In the genomic region with DNA sequence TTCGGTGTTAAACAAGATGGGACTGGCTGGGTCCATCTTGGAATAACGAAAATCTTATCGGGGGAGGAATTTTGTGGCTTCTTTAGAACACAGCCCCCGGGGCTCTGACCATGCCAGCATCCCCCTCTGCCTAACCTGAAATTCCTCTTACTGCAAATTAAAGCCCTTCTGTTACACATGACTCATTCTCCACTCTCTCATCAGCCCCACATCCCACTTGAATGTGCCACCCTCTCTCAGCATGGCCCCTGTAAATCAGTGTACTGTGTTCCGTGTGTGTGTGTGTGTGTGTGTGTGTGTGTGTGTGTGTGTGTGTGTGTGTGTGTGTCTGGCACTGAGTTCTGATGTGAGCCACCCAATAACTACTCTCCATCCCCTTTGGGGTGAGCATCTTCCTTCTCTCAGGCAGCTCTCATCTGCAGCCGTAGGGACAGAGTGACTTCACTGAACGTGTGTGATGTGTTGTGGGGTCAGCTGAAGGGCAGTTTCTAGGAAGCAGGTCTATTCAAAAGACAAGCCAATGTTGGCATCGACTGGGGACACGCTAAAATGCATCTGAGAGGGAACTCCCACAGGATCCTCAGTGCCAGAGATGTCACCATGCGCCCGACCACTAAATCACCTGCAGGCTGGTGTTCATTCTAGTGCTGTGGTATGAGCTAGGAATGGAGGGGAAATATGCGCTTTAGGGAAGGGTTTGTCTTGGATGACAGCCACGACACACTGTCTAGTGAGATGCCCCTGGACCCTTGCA, we compare ENCODE assay signal across 26 mouse cellular contexts. TPM values are rescaled to one million over a fixed set of nuclear protein-coding genes. Genes with fewer than 3 reads are reported as not detected.
DNase-seq lines count a peak whose midpoint lies in the region; ATAC-seq lines count a peak whose summit lies in the region.
"Had no signal": no experiment of that assay in that cellular context is flagged by ENCODE, and none has a peak within 500 bp of the region (broad histone marks: within the 10 kb centered on the region; RNA-seq: fewer than 3 reads in every experiment).

No protein-coding gene starts in this region.

- peaks cover 51% of the 10 kb centered on the region for H3K4me1 ChIP-seq in liver, embryonic 13.5 days (replicated peaks)
- peaks cover 13% of the 10 kb centered on the region for H3K4me1 ChIP-seq in liver, embryonic 11.5 days (replicated peaks; ENCODE audit: control insufficient read depth, insufficient read depth, low read length)
- H3K4me1 ChIP-seq in neural tube, embryonic 11.5 days (ENCODE audit: control insufficient read depth, insufficient read depth, low read length): peaks cover 17% of the 10 kb centered on the region; the same call in 1 of the 2 replicates
- 0 out of 2 replicates have a peak, but pooled peaks cover 3% of the 10 kb centered on the region for H3K4me1 ChIP-seq in neural tube, embryonic 14.5 days (ENCODE audit: control insufficient read depth, insufficient read depth, low read length)

- H3K9ac ChIP-seq in liver, embryonic 13.5 days: peak overlapping the region; percentile 26; the same call in 1 of the 2 replicates
- no peak overlapping the region for H3K9ac ChIP-seq in liver, embryonic 11.5 days (ENCODE audit: low read depth, low read length)
- H3K9ac ChIP-seq in neural tube, embryonic 11.5 days (ENCODE audit: low read length): no peak overlapping the region
- H3K9ac ChIP-seq in neural tube, embryonic 14.5 days (replicated peaks; ENCODE audit: low read depth, low read length): no peak overlapping the region
- H3K9ac ChIP-seq: embryonic facial prominence, embryonic 13.5 days; forebrain, embryonic 15.5 days; heart, embryonic 15.5 days; hindbrain, embryonic 12.5 days; limb, embryonic 12.5 days; liver, embryonic 14.5 days; stomach, embryonic 15.5 days had no signal

- 76% methylated on average over 13 of the region's 13 CpGs for WGBS in liver, embryonic 13.5 days (ENCODE audit: insufficient replicate concordance)
- 82% methylated on average over 13 of the region's 13 CpGs for WGBS in liver, embryonic 11.5 days
- 65% methylated on average over 13 of the region's 13 CpGs for WGBS in neural tube, embryonic 11.5 days
- 58% methylated on average over 13 of the region's 13 CpGs for WGBS in neural tube, embryonic 14.5 days

- DNase-seq in heart, adult 11 months: peak; percentile 66
- no peak for DNase-seq in heart, adult 9 months (ENCODE audit: low spot score in 2 of 2)
- no peak for DNase-seq in liver, embryonic 13.5 days
- DNase-seq in liver, embryonic 11.5 days (ENCODE audit: low spot score): no peak
- DNase-seq in neural tube, embryonic 11.5 days (ENCODE audit: low spot score): no peak
- no peak for DNase-seq in neural tube, embryonic 10.5 days (ENCODE audit: extremely low spot score, low spot score)
- DNase-seq in lung, adult 18-20 months: no peak
- DNase-seq: adrenal gland, postnatal 14 days; cerebellum, adult 11-12 months; cerebellum, postnatal 10 days; kidney, adult 9 months; kidney, postnatal 10 days; lung, postnatal 4 days; right cerebral cortex, postnatal 25 days had no signal

- no peaks in the 10 kb centered on the region for H3K9me3 ChIP-seq in liver, embryonic 13.5 days (replicated peaks)
- H3K9me3 ChIP-seq in liver, embryonic 11.5 days (ENCODE audit: control insufficient read depth, low read length): no peaks in the 10 kb centered on the region
- no peaks in the 10 kb centered on the region for H3K9me3 ChIP-seq in neural tube, embryonic 11.5 days (ENCODE audit: control insufficient read depth, low read length)
- H3K9me3 ChIP-seq in neural tube, embryonic 14.5 days (ENCODE audit: control insufficient read depth, low read length): no peaks in the 10 kb centered on the region
- H3K9me3 ChIP-seq: embryonic facial prominence, embryonic 13.5 days; forebrain, embryonic 10.5 days; forebrain, embryonic 15.5 days; G1E; heart, embryonic 15.5 days; hindbrain, embryonic 12.5 days; limb, embryonic 12.5 days; megakaryocyte, embryonic 14.5 days; stomach, embryonic 15.5 days had no signal

- no peaks in the 10 kb centered on the region for H3K36me3 ChIP-seq in liver, embryonic 13.5 days
- no peaks in the 10 kb centered on the region for H3K36me3 ChIP-seq in liver, embryonic 11.5 days (ENCODE audit: control insufficient read depth, insufficient read depth, low read length)
- H3K36me3 ChIP-seq in neural tube, embryonic 11.5 days (ENCODE audit: control insufficient read depth, insufficient read depth, low read length): no peaks in the 10 kb centered on the region
- H3K36me3 ChIP-seq in neural tube, embryonic 14.5 days (ENCODE audit: control insufficient read depth, insufficient read depth, low read length): no peaks in the 10 kb centered on the region
- H3K36me3 ChIP-seq: embryonic facial prominence, embryonic 13.5 days; forebrain, embryonic 10.5 days; forebrain, embryonic 15.5 days; G1E; heart, embryonic 15.5 days; hindbrain, embryonic 12.5 days; limb, embryonic 12.5 days; stomach, embryonic 15.5 days had no signal

- no peak for ATAC-seq in liver, embryonic 13.5 days (ENCODE audit: low read depth)
- no peak for ATAC-seq in liver, embryonic 11.5 days (replicated peaks; ENCODE audit: low FRiP score)
- ATAC-seq in neural tube, embryonic 11.5 days (ENCODE audit: insufficient read depth, low FRiP score, low TSS enrichment): peak; percentile 22; the same call in 1 of the 2 replicates
- ATAC-seq in neural tube, embryonic 14.5 days (ENCODE audit: low read depth): peak; percentile 36; the same call in 1 of the 2 replicates
- ATAC-seq: forebrain, embryonic 15.5 days; intestine, postnatal 0 days had no signal

- H3K4me3 ChIP-seq in liver, embryonic 13.5 days (replicated peaks): no peak overlapping the region
- no peak overlapping the region for H3K4me3 ChIP-seq in liver, embryonic 11.5 days (ENCODE audit: low read depth, low read length)
- no peak overlapping the region for H3K4me3 ChIP-seq in neural tube, embryonic 11.5 days (ENCODE audit: low read depth, low read length)
- no peak overlapping the region for H3K4me3 ChIP-seq in neural tube, embryonic 14.5 days (ENCODE audit: low read depth, low read length)
- H3K4me3 ChIP-seq: embryonic facial prominence, embryonic 13.5 days; forebrain, embryonic 10.5 days; forebrain, embryonic 15.5 days; heart, embryonic 15.5 days; hindbrain, embryonic 12.5 days; limb, embryonic 12.5 days; megakaryocyte, embryonic 14.5 days; stomach, embryonic 15.5 days had no signal

- peak overlapping the region; percentile 87 for H3K27ac ChIP-seq in liver, embryonic 13.5 days
- H3K27ac ChIP-seq in liver, embryonic 11.5 days (ENCODE audit: low read depth, low read length): no peak overlapping the region
- no peak overlapping the region for H3K27ac ChIP-seq in neural tube, embryonic 11.5 days (ENCODE audit: low read depth, low read length)
- no peak overlapping the region for H3K27ac ChIP-seq in neural tube, embryonic 14.5 days (ENCODE audit: low read depth, low read length)
- H3K27ac ChIP-seq: embryonic facial prominence, embryonic 13.5 days; forebrain, embryonic 10.5 days; forebrain, embryonic 15.5 days; heart, embryonic 15.5 days; hindbrain, embryonic 12.5 days; limb, embryonic 12.5 days; stomach, embryonic 15.5 days had no signal

- H3K4me2 ChIP-seq in liver, embryonic 13.5 days: no peak overlapping the region
- no peak overlapping the region for H3K4me2 ChIP-seq in liver, embryonic 11.5 days
- no peak overlapping the region for H3K4me2 ChIP-seq in neural tube, embryonic 11.5 days (ENCODE audit: low read depth)
- no peak overlapping the region for H3K4me2 ChIP-seq in neural tube, embryonic 14.5 days (ENCODE audit: low read depth, low read length)
- H3K4me2 ChIP-seq: embryonic facial prominence, embryonic 13.5 days; forebrain, embryonic 15.5 days; heart, embryonic 15.5 days; hindbrain, embryonic 12.5 days; limb, embryonic 12.5 days; stomach, embryonic 15.5 days had no signal

- peaks cover 3% of the 10 kb centered on the region; the same call in 1 of the 2 replicates for H3K27me3 ChIP-seq in liver, embryonic 13.5 days
- H3K27me3 ChIP-seq in liver, embryonic 11.5 days (replicated peaks; ENCODE audit: control insufficient read depth, insufficient read depth, low read length): no peaks in the 10 kb centered on the region
- H3K27me3 ChIP-seq in neural tube, embryonic 11.5 days (ENCODE audit: control insufficient read depth, insufficient read depth, low read length): no peaks in the 10 kb centered on the region
- no peaks in the 10 kb centered on the region for H3K27me3 ChIP-seq in neural tube, embryonic 14.5 days (ENCODE audit: control insufficient read depth, insufficient read depth, low read length)
- H3K27me3 ChIP-seq: embryonic facial prominence, embryonic 13.5 days; forebrain, embryonic 15.5 days; heart, embryonic 15.5 days; hindbrain, embryonic 12.5 days; limb, embryonic 12.5 days; stomach, embryonic 15.5 days had no signal

RNA-seq across cellular contexts. Expression of a gene that starts 11.0 kb away (rescaled TPM):
- polyA plus RNA-seq in liver, embryonic 13.5 days (2015; fragmentation: Nextera tagmentation; extraction: Ambion mirVana): 8.3 and 9.6 TPM in 2 replicates
- polyA plus RNA-seq in liver, embryonic 11.5 days (2014; fragmentation: Nextera tagmentation; extraction: Ambion mirVana): 21.8 and 27.2 TPM in 2 replicates
- polyA plus RNA-seq in neural tube, embryonic 11.5 days (2014; fragmentation: Nextera tagmentation; extraction: Ambion mirVana): 41.4 and 48.0 TPM in 2 replicates
- polyA plus RNA-seq in neural tube, embryonic 14.5 days (2014; fragmentation: Nextera tagmentation; extraction: Ambion mirVana): 25.6 and 29.1 TPM in 2 replicates

Comparison
In these comparisons a context has a peak if more than half of its experiments do, and no peak if none do; other contexts are left out.
1. ATAC-seq: peak in neural tube, embryonic 11.5 days (single experiment) and neural tube, embryonic 14.5 days (single experiment); none in liver, embryonic 13.5 days (single experiment) and liver, embryonic 11.5 days (single experiment).